Mouse (Mus musculus) left cerebral cortex, postnatal 36 days (tissue): ENCODE results near the gene Usf2. TPM values are rescaled to one million over a fixed set of nuclear protein-coding genes. Genes with fewer than 3 reads are reported as not detected.

Experiments
- DNase-seq, 2 experiments: peaks; one replicate each; pipeline ENCODE4 v3.0.0; 2021 to 2022; ENCODE audit warnings: low spot score in 2 of 2, mixed read lengths in 1 of 2
- intact Hi-C: fragments of 180-260 bp; cut with DNase I; formaldehyde crosslinking; loops from one replicate; pipeline ENCODE4 v1.15.1; 2025
- total RNA-seq, 2 experiments: library from RNA; stranded (reverse); gene quantifications; 2 replicates each; pipeline ENCODE4 v1.2.3; 2021

Gene Usf2
- 100 to 1,000 TPM; 135 to 147 TPM for total RNA-seq

DNA sequence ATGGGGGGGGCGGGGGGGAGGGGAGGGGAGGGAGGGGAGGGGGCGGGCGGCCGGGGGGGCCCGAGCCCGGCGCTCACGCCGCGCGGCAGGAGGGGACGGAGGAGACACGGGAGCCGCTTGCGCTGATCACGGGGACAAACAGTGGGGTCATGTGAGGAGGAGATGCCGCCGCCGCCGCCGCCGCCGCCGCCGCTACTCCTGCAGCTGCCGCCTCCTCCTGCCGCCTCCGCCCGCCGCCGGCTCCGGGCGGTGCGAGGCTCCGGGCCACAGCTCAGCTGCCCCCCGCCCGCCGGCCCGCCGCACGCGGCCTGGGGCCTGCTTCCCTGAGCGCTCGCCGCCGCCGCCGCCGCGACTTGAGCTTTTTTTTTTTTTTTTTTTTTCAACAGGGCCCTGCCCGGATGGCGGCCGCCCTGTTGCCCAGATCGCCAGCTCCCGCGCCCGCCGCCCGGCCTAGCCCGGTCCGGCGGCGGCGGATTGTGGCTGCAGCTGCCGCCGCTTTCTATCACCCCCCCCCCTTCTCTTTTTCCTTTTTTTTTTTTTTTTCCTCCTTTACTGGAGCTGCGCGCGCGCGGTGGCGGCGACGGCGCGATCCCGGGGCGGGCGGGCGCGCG, at the start of gene Usf2:
Gene Usf2 (minus strand): TSS at position 48 of the 611 bp plus-strand sequence.
- intact Hi-C loops: loop anchor here (5.0 kb wide), 2 partner anchors 95 to 140 kb away; partner anchors contain the start of gene Fxyd7
- DNase-seq: peak; percentile 81 to 84

DNA sequence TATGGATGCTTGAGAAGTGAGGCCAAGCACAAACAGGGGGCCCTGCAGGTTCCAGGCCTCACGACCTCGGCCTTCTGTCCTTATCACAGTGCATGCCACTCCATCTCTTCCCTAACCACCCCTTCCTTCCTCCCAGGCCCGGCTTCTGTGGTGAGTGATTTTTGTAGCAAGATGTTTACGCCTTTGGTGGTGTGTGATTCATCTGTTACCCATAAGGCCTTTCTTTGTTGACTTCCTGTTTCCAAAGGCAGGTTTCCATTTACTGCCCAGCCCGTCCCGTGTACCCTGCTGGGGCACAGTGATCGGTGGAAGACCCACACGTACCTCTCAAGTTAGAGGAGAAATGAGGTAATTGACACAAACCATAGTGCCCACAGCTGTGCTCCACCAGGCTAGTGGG, 46.0 kb upstream of the Usf2 start:
- DNase-seq: no peak
- intact Hi-C loops: no loop called here

DNA sequence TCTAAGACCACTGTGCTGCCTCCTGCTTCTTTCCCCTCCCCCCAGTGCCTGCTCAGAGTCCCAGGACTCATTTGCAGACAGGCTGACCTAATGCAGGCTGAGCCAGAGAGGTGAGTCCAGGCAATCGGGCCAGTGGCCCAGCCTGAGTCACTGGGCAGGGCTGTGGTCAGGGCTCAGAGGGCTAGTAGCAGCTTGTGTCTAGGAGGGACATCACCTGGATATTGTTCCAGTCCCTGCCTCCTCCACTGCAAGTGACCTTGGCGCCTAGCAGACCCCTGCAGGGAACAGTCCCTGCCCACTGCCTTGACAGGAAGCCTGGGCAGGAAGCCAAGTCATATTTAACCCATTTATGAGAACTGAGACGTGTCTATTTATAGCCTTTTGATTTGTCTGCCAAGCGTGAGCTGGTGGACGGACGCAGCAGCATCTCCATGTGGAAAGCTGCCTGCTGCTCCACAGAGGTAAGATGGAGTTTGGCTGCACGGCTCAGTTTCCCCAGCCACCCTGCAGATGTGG, 44.0 kb upstream of the Usf2 start:
- peak in 1 of 2 experiments; percentile 16 for DNase-seq
- intact Hi-C loops: no loop called here

DNA sequence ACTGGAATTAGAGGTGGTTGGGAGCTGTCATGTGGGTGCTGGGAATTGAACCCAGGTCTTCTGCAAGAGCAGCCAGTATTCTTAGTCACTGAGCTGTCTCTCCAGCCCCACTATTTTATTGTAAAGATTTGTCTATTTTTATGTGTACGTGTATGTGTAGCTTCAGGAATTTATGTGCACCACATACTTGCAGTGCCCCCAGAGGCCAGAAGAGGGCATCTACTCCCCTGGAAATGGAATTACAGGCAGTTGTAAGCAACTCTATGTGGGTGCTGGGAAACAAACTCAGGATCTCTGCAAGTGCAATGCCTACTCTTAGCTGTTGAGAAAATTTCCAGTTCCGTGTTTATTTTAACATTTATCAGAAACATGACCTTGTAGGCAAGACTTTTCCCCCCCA, 39.9 kb upstream of the Usf2 start:
- intact Hi-C loops: no loop called here
- DNase-seq: no peak

DNA sequence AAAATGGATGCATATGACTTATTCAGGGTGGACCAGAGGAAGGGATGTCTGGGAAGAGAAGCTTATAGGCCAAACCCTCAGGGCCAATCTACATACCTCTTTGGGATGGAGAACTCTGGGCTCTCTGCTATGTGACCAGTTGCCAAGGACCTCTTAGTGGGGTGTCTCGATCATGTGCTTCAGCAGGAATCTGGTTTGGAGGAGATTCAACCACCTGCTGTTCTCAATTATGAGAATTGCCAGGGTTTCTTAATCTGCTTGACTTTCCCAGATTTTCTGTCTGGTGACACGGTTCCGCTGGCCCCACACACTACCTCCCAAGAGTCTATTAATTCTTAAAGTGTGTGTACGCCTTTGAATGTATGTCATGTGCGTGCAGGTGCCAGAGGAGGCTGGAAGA, 37.4 kb upstream of the Usf2 start:
- DNase-seq: no peak
- intact Hi-C loops: no loop called here

DNA sequence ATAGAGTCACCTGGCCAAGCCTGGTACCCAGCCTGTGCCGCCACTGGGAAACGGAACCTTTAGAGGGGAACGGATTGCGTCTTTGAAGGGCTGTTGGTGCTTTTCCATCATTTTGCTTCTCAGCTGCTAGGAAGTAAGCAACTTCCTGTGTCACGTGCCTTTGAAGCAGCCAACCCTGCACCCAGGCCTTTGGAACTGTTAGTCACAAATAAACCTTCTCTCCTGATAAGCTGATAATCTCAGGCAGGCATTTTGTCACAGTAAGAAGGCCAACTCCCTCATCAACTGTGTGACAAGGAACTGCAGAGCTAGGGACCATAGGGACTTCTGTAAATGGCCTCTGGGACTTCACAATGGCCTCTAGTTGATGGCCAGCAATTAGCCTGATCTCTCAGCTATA, 35.5 kb upstream of the Usf2 start:
- no peak for DNase-seq
- intact Hi-C loops: no loop called here

DNA sequence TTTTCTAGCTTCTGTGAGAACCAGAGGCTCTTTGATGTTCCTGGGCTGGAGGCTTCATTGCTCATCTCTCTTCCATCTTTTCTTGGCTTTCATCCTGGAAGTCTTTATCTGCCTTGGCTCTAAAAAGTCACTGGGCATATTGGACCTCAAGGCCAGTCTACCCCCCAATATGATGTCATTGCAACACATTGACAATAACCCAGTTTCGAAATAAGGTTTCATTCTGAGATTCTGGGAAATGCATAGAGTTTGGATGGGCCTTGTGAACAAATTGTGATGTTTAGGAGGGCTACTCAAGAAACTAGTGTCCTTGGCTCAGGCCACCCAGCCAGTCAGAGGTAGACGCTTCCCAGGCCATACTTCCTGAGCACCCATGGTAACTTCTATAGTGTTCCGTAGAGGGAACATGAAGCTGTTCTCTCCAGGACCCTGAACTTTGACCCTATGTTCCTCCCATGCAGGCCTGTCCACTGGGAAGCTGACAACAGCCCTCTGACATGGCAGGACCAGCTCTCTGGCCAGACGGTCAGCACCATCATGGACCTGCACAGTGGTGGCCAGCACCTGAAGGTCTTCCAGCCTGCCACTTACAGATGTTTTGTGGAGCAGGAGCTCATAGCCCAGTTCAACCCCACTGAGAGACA, 32.0 kb upstream of the Usf2 start:
- intact Hi-C loops: no loop called here

DNA sequence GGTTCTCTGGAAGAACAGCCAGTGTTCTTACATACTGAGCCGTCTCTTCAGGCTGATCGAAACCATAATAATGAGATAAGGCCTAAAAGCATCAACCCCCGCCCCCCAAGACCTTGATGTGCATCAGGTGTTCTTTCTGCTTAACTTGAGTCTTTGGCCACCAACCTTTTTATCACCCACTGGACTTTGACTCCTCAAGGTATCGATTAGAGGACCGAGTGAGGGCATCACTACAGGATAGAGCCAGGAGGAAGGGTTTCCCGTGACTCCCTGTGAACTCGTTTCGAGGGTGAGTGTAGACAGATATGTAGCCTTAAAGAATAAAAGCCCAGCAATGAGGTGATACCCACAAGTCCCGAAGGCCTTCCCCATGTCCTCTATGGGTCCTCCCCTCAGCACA, 28.8 kb upstream of the Usf2 start:
- no peak for DNase-seq
- intact Hi-C loops: no loop called here

More for the DNA sequence above, 32.0 kb upstream of the Usf2 start:
- DNase-seq: no peak

DNA sequence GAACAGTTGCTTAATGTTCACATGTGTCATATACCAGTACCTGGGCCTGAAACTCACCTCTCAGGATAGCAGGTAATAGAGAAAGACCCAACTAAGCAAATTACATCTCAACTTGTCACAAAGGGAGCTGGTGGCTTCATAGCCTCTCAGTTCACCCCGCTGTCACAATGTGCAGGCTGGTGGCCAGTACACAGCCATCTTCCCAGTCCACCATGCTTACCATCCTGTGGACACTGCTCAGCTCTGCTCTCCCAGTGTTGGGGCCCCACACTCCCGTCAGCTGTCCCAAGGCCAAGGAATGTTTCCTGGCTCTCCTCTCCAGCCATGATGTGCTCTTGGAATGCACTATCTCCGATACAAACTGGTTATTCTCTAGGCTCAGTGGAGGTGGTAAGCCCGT, 25.1 kb upstream of the Usf2 start:
- intact Hi-C loops: no loop called here

DNA sequence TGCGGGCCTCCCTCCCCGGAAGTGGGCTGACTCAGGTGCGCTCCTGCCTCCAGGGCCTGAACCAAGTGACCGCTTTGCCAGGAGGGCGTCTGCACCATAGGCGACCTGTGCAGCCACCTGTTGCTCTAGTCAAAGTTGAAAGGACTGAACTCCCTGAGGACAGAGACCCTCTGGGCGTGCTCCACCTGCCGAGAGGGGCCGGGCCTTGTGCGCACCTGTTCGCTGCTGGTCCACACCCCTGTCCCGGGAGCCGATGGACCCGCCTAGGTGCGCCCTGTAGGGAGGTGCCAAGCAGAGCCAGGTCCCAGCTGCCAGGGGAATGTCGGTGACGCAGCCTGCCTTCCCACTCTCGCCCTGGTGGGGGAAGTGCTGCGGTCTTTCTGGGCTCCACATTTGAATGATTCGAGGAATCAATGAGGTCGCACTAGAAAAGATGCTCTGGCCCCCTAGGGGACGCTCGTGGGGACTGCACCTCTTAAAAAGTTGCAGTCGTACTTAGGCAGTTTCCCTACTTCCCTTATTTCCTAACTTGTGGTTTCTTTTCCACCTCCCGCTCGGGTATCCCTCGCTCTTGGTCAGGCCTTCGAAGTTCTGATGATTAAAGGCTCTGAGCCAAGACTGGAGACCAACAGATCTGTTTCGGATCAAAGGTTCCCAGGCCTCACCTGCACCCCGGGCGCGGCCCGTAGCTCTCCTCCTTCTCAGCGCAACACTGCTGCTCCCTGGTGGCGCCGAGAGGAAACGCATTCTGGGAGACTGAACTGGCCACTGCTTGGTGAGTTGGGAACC, 17.1 kb upstream of the Usf2 start, which contains the start of gene Fam187b:
Gene Fam187b (plus strand): TSS at position 290 of the 789 bp plus-strand sequence.
- DNase-seq: peak; percentile 61 to 75
- intact Hi-C loops: loop anchor here (1.0 kb wide), 1 partner anchor 100 kb away; no protein-coding TSS in a partner anchor

More for the DNA sequence above, 25.1 kb upstream of the Usf2 start:
- no peak for DNase-seq

DNA sequence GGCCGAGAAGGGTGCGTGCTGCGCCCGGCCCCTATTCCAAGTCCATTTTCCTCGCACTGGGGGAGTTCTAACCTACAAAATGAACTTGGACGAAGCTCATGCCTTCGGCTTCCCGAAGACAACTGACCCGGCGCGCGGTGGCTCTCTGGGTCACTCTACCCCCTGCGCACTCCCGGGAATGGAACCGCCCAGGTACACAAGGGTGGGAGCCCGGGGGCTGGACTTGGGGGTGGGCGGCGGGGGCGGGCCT, 16.6 kb upstream of the Usf2 start, which contains the start of gene Lsr:
Gene Lsr (minus strand): TSS at position 214 of the 250 bp plus-strand sequence.
- intact Hi-C loops: no loop called here

DNA sequence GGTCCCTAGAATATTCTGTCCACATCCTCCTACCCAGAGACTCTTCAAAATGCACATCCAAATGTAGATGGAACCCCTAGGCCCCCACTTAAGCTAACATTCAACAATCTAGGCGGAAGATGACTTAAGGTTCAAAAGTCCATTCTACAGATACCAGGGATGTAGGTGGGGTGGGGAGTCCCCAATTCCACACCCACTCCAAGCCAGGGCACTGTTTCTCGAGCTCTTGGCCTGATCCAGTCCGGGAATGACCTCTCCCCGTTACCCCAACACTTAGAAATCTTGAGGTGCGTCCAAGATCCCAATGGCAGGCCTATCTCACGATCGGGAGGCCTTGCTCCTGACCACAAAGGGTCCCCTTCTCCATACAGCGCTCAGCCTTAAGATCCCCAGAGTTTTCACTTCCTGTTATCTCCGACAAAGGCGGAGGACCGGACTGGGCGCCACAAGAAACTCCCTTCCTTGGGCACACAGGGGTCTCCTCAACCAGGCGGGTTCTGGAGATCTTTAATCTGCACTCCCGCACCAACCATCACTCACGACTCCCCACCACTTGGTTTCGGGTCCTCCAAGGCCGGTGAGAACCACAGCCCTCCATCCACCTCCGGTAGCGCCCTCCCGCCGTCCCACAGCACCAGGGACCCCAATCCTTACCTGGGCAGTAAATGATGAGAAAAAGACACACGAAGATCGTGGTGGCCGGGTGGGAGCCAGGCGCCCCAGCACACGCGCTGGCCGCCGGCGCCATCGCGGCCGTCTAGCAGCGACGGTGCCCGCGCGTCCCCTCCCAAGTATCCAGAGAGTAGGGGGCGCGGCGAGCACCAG, 16.0 kb upstream of the Usf2 start:
- intact Hi-C loops: no loop called here
- DNase-seq: no peak

More for the DNA sequence above, 16.6 kb upstream of the Usf2 start, which contains the start of gene Lsr:
- DNase-seq: no peak

DNA sequence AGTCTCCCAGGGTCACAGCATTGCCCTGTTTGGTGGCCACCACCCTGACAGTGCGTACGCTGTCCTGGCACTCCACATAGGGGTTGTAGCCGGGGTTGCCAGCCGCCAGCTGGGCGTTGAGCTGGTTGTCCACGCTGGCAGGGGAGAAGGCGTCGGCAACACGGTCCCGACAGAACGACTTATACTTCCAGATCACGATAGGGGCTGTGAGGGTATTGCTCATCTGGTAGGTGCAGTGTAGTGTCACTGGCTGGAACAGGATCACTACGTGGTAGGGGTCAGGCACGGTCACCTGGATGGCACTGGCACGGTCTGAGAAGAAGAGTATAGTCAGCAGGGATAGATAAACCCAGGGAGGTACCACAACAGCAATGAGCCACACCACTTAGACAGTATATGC, 15.3 kb upstream of the Usf2 start:
- DNase-seq: no peak
- intact Hi-C loops: no loop called here

DNA sequence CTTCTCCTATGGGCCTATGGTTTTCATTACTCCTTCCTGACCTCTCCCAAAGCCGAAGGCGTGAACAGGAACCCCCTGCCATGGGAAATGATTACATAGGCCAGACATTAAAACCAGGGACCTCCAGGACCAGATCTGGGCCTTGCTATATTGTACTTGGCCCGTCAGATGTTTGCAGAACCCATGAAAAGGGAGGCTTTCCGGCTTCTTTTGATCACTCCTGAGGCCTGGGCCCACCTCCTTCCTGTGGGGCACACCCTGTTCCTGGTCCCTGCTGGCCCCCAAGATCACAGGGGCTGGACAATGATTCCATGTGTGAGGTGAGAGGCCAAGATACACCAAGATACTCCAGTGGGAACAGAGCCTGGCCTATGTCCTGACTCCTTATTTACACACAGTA, 12.6 kb upstream of the Usf2 start:
- DNase-seq: no peak
- intact Hi-C loops: no loop called here

DNA sequence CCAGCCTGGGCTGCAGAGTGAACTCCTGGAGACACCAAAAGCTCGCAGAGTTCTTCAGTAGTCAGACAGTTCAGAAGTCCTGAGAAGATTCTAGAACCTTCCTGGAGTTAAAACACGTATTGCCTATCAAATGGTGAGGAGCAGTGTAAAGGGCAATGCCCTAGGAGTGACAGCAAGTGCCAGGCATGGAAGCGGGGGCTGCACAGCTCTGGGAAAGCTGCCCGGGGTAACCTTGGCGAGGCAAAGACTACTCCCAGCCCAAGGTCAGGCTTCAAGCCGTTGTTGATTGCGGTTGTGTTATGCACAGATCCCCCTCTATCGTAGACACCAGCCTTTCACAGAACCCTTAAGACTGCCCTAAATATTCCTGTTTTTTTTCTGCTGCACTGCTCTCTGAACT, 12.0 kb upstream of the Usf2 start:
- DNase-seq: no peak
- intact Hi-C loops: no loop called here

DNA sequence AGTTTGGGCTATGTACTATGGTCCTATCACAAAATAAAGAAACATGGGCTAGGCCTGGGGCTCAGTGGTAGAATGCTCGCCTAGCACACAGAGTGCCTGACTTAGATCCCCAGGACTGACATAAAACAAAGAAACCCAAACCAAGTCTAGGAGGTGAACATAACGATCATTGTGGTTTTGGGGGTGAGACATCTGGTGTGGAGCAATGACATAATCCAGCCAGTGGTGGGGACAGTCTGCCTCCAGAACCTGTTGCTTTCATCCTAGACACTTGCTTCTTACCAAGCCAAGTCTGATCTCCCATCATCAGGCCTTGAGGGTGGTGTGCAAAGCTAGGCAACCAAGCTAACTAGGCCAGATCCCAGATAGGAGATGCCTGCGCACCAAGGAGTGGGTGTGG, 10.1 kb upstream of the Usf2 start:
- intact Hi-C loops: no loop called here
- no peak for DNase-seq

DNA sequence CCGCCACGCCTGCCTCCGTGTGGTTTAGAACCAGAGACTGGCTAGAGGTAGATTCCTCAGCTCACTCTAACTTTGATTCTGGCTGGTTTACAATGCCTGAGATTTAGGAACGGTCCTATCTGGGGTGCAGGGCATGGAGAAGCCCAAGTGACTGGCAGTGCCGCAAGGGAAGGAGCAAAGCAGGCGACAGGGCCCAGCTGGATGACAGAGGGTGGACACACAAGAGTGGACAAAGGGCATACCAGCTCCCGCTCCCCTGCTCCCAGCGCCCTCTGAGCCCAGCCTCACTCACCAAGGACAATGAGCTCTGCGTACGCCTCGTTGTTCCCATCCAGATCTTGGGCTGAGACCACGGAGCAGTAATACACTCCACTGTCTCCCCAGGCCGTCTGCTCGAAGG, 9.1 kb upstream of the Usf2 start:
- intact Hi-C loops: no loop called here
- no peak for DNase-seq

DNA sequence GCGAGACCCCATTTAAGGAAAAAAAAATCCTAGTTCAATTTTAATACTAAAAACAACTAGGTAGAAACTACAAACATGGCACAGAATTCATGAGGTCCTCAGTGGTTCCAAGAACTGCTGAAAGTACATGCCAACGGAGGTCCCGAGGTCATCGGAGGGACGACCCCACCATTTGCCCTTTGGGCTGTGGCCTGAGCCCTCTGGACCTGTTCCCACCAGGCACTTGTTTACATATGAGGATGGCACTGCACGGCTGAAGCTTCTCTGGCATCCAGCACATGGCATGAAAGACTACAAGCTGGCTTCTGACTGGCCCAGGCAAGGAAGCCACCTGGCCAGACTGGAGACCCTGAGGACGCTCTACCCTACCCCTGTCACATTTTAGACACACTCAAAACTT, 7.8 kb upstream of the Usf2 start:
- no peak for DNase-seq
- intact Hi-C loops: no loop called here

DNA sequence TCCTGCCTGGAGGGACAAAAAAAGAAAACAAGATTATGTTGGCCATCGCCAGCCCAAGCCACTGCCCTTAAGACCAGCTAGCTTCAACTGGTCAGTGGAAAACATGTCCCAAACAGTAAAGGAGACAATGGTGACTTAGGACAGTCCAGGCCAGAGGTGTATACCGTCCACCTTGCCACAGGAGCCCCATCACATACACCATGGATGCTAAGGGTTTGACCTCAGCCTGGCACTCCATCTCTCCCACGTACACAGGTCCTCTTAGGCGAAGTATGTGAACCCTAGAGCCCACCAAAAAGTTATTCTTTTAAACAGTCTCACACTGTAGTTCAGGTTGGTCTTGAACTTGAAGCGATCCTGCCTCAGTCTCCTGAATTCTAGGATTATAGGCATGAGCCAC, 6.3 kb upstream of the Usf2 start:
- DNase-seq: no peak
- intact Hi-C loops: no loop called here
